Mouse (Mus musculus): Measurements from ENCODE around the gene Psmb9. TPM values are rescaled to one million over a fixed set of nuclear protein-coding genes. Genes with fewer than 3 reads are reported as not detected.
A peak's percentile ranks its signal among the peaks of the same experiment; 100 is the strongest.

The Psmb9 gene
- polyA plus RNA-seq, 1 experiment = 0.26 TPM

GRCm38 (mm10) chr17:34211746-34212365 is 24.3 kb upstream of the Psmb9 start:
- no peak overlapping the region for H3K4me3 ChIP-seq
- H3K36me3 ChIP-seq (ENCODE audit: control insufficient read depth, insufficient read depth) = no peaks in the 10 kb centered on the region
- H3K4me2 ChIP-seq (ENCODE audit: low read depth) = no peak overlapping the region
- no peaks in the 10 kb centered on the region for H3K79me2 ChIP-seq (ENCODE audit: control insufficient read depth, insufficient read depth)
- no peak overlapping the region for H3ac ChIP-seq (ENCODE audit: control insufficient read depth, insufficient read length)
- peaks cover 32% of the 10 kb centered on the region for H3K27me3 ChIP-seq (ENCODE audit: control insufficient read depth, insufficient read depth, insufficient read length)
- TF ChIP-seq E2F4 (IDR thresholded peaks at IDR 0.05; ENCODE audit: insufficient read depth) (no peak), POLR2A (IDR thresholded peaks at IDR 0.05; ENCODE audit: insufficient read length, low read depth) (no peak), MYOG (IDR thresholded peaks at IDR 0.05; ENCODE audit: control insufficient read depth in 1 of 3, insufficient read depth in 1 of 3, insufficient read length in 2 of 3, low read depth in 2 of 3) (no peak), REST (IDR thresholded peaks at IDR 0.05; ENCODE audit: insufficient read depth, insufficient read length) (no peak), CEBPB (IDR thresholded peaks at IDR 0.05; ENCODE audit: insufficient read depth, poor library complexity, severe bottlenecking) (no peak), SRF (IDR thresholded peaks at IDR 0.05; ENCODE audit: control insufficient read depth, insufficient read length, low read depth) (no peak), MAX (IDR thresholded peaks at IDR 0.05; ENCODE audit: low read depth) (no peak), POLR2AphosphoS2 (IDR thresholded peaks at IDR 0.05; ENCODE audit: insufficient read length, low read depth) (no peak), TCF3 (IDR thresholded peaks at IDR 0.05; ENCODE audit: insufficient read length, low read depth) (no peak), TCF12 (IDR thresholded peaks at IDR 0.05; ENCODE audit: insufficient read depth, poor library complexity, severe bottlenecking) (no peak), USF1 (IDR thresholded peaks at IDR 0.05; ENCODE audit: low read depth) (no peak), MYOD1 (IDR thresholded peaks at IDR 0.05; ENCODE audit: control insufficient read depth in 1 of 3, insufficient read length in 2 of 3, low read depth in 2 of 3) (no peak)

DNA sequence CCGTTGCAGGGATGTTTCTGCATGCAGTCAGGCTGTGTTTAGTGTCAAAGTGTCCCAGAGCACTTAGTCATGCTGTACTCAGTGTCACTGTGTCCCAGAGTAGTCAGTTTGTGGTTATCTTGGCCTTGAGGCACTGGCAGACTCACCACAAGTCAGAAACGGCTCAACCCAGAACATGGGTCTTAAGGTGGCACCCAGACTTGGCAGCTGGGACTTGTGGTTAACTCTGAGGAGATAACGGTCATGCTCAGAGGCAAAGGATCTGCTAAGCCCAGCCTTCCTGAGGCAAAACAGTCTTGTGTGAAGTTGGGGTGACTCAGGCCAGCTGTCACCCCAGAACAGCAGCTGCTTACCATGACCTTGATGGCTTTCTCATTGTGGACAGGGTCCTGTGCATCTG is 23.0 kb upstream of the Psmb9 start:
- no peak overlapping the region for H3K4me3 ChIP-seq
- H3K27me3 ChIP-seq (ENCODE audit: control insufficient read depth, insufficient read depth, insufficient read length) = peaks cover 22% of the 10 kb centered on the region
- H3K4me2 ChIP-seq (ENCODE audit: low read depth) = no peak overlapping the region
- H3K36me3 ChIP-seq (ENCODE audit: control insufficient read depth, insufficient read depth) = no peaks in the 10 kb centered on the region
- H3K79me2 ChIP-seq (ENCODE audit: control insufficient read depth, insufficient read depth) = no peaks in the 10 kb centered on the region
- H3ac ChIP-seq (ENCODE audit: control insufficient read depth, insufficient read length) = no peak overlapping the region
- TF ChIP-seq MAX (IDR thresholded peaks at IDR 0.05; ENCODE audit: low read depth) (no peak), MYOG (IDR thresholded peaks at IDR 0.05; ENCODE audit: control insufficient read depth in 1 of 3, insufficient read depth in 1 of 3, insufficient read length in 2 of 3, low read depth in 2 of 3) (peak; percentile 81 to 83 (median 82)), CEBPB (IDR thresholded peaks at IDR 0.05; ENCODE audit: insufficient read depth, poor library complexity, severe bottlenecking) (no peak), POLR2A (IDR thresholded peaks at IDR 0.05; ENCODE audit: insufficient read length, low read depth) (no peak), SRF (IDR thresholded peaks at IDR 0.05; ENCODE audit: control insufficient read depth, insufficient read length, low read depth) (no peak), MYOD1 (IDR thresholded peaks at IDR 0.05; ENCODE audit: control insufficient read depth in 1 of 3, insufficient read length in 2 of 3, low read depth in 2 of 3) (peak; percentile 71 to 92 (median 90)), POLR2AphosphoS2 (IDR thresholded peaks at IDR 0.05; ENCODE audit: insufficient read length, low read depth) (no peak), TCF3 (IDR thresholded peaks at IDR 0.05; ENCODE audit: insufficient read length, low read depth) (peak; percentile 85), USF1 (IDR thresholded peaks at IDR 0.05; ENCODE audit: low read depth) (no peak), TCF12 (IDR thresholded peaks at IDR 0.05; ENCODE audit: insufficient read depth, poor library complexity, severe bottlenecking) (peak; percentile 82)

- H3K79me2 ChIP-seq (ENCODE audit: control insufficient read depth, insufficient read depth) = no peaks in the 10 kb centered on the region
- H3K4me3 ChIP-seq = no peak overlapping the region
- peaks cover 15% of the 10 kb centered on the region for H3K27me3 ChIP-seq (ENCODE audit: control insufficient read depth, insufficient read depth, insufficient read length)
- H3ac ChIP-seq (ENCODE audit: control insufficient read depth, insufficient read length) = no peak overlapping the region
- H3K36me3 ChIP-seq (ENCODE audit: control insufficient read depth, insufficient read depth) = no peaks in the 10 kb centered on the region
- TF ChIP-seq MYOG (IDR thresholded peaks at IDR 0.05; ENCODE audit: control insufficient read depth in 1 of 3, insufficient read depth in 1 of 3, insufficient read length in 2 of 3, low read depth in 2 of 3) (no peak), TCF12 (IDR thresholded peaks at IDR 0.05; ENCODE audit: insufficient read depth, poor library complexity, severe bottlenecking) (no peak), CEBPB (IDR thresholded peaks at IDR 0.05; ENCODE audit: insufficient read depth, poor library complexity, severe bottlenecking) (no peak), MYOD1 (IDR thresholded peaks at IDR 0.05; ENCODE audit: control insufficient read depth in 1 of 3, insufficient read length in 2 of 3, low read depth in 2 of 3) (no peak), POLR2AphosphoS2 (IDR thresholded peaks at IDR 0.05; ENCODE audit: insufficient read length, low read depth) (no peak), MAX (IDR thresholded peaks at IDR 0.05; ENCODE audit: low read depth) (no peak), SRF (IDR thresholded peaks at IDR 0.05; ENCODE audit: control insufficient read depth, insufficient read length, low read depth) (no peak), POLR2A (IDR thresholded peaks at IDR 0.05; ENCODE audit: insufficient read length, low read depth) (no peak)
- H3K4me2 ChIP-seq (ENCODE audit: low read depth) = no peak overlapping the region
These were observed 22.1 kb upstream of the Psmb9 start for GRCm38 (mm10) chr17:34209680-34210079.

GRCm38 (mm10) chr17:34208421-34208820 is 20.9 kb upstream of the Psmb9 start:
- peaks cover 5% of the 10 kb centered on the region for H3K27me3 ChIP-seq (ENCODE audit: control insufficient read depth, insufficient read depth, insufficient read length)

More at GRCm38 (mm10) chr17:34208421-34208820, 20.9 kb upstream of the Psmb9 start:
- H3K4me2 ChIP-seq (ENCODE audit: low read depth) = no peak overlapping the region
- no peaks in the 10 kb centered on the region for H3K36me3 ChIP-seq (ENCODE audit: control insufficient read depth, insufficient read depth)
- TF ChIP-seq CEBPB (IDR thresholded peaks at IDR 0.05; ENCODE audit: insufficient read depth, poor library complexity, severe bottlenecking) (no peak), TCF12 (IDR thresholded peaks at IDR 0.05; ENCODE audit: insufficient read depth, poor library complexity, severe bottlenecking) (no peak), USF1 (IDR thresholded peaks at IDR 0.05; ENCODE audit: low read depth) (no peak), MYOD1 (IDR thresholded peaks at IDR 0.05; ENCODE audit: control insufficient read depth in 1 of 3, insufficient read length in 2 of 3, low read depth in 2 of 3) (no peak), POLR2A (IDR thresholded peaks at IDR 0.05; ENCODE audit: insufficient read length, low read depth) (no peak), SRF (IDR thresholded peaks at IDR 0.05; ENCODE audit: control insufficient read depth, insufficient read length, low read depth) (no peak), E2F4 (IDR thresholded peaks at IDR 0.05; ENCODE audit: insufficient read depth) (no peak), REST (IDR thresholded peaks at IDR 0.05; ENCODE audit: insufficient read depth, insufficient read length) (no peak), POLR2AphosphoS2 (IDR thresholded peaks at IDR 0.05; ENCODE audit: insufficient read length, low read depth) (no peak), MYOG (IDR thresholded peaks at IDR 0.05; ENCODE audit: control insufficient read depth in 1 of 3, insufficient read depth in 1 of 3, insufficient read length in 2 of 3, low read depth in 2 of 3) (no peak), MAX (IDR thresholded peaks at IDR 0.05; ENCODE audit: low read depth) (no peak), TCF3 (IDR thresholded peaks at IDR 0.05; ENCODE audit: insufficient read length, low read depth) (no peak)
- H3K79me2 ChIP-seq (ENCODE audit: control insufficient read depth, insufficient read depth) = no peaks in the 10 kb centered on the region
- H3K4me3 ChIP-seq = no peak overlapping the region
- no peak overlapping the region for H3ac ChIP-seq (ENCODE audit: control insufficient read depth, insufficient read length)

Measured in myocyte (in vitro differentiated cells).